Mouse (Mus musculus): ENCODE data around the gene Akap14. TPM values are rescaled to one million over a fixed set of nuclear protein-coding genes. Genes with fewer than 3 reads are reported as not detected.
"Not testable (repeated sequence)": the region's sequence is repeated elsewhere in the genome, so short reads cannot be mapped to it uniquely, and the experiment has no call there.

The Akap14 gene
- not detected in 2 replicates for polyA plus RNA-seq (2015; fragmentation: Nextera tagmentation; extraction: Ambion mirVana)

GRCm38 (mm10) chrX:37168742-37169141, at the start of gene Akap14:
Akap14 (minus strand) TSS chrX:37168842.
- Histone ChIP-seq H3K9me3 (replicated peaks; ENCODE audit: control insufficient read depth, low read length) (no peaks in the 10 kb centered on the region), H3K4me3 (replicated peaks; ENCODE audit: low read length) (no peak within 1 kb of the TSS), H3K4me2 (ENCODE audit: low read depth, low read length) (no peak within 1 kb of the TSS), H3K27me3 (ENCODE audit: control insufficient read depth, insufficient read depth, low read length) (no peaks in the 10 kb centered on the region), H3K36me3 (ENCODE audit: control insufficient read depth, insufficient read depth, low read length) (no peaks in the 10 kb centered on the region), H3K9ac (ENCODE audit: low read length) (no peak within 1 kb of the TSS), H3K27ac (ENCODE audit: low read length) (no peak within 1 kb of the TSS), H3K4me1 (ENCODE audit: control insufficient read depth, insufficient read depth, low read length) (no peaks in the 10 kb centered on the region)
- ATAC-seq (ENCODE audit: insufficient read depth, low FRiP score), result no peak
- 53% methylated on average over 5 of the region's 5 CpGs for WGBS

- Histone ChIP-seq H3K27ac (ENCODE audit: low read length) (no peak within 1 kb of the TSS), H3K9ac (ENCODE audit: low read length) (no peak within 1 kb of the TSS), H3K4me2 (ENCODE audit: low read depth, low read length) (no peak within 1 kb of the TSS), H3K9me3 (replicated peaks; ENCODE audit: control insufficient read depth, low read length) (no peaks in the 10 kb centered on the region), H3K27me3 (ENCODE audit: control insufficient read depth, insufficient read depth, low read length) (no peaks in the 10 kb centered on the region), H3K36me3 (ENCODE audit: control insufficient read depth, insufficient read depth, low read length) (no peaks in the 10 kb centered on the region), H3K4me1 (ENCODE audit: control insufficient read depth, insufficient read depth, low read length) (no peaks in the 10 kb centered on the region), H3K4me3 (replicated peaks; ENCODE audit: low read length) (no peak within 1 kb of the TSS)
- WGBS, result 81% methylated on average over 10 of the region's 10 CpGs
- ATAC-seq (ENCODE audit: insufficient read depth, low FRiP score), result no peak
Observed at GRCm38 (mm10) chrX:37210941-37211340, 42.3 kb upstream of the Akap14 start, which contains the start of gene Gm9. Gm9 (minus strand) TSS chrX:37211041.

- Histone ChIP-seq H3K36me3 (ENCODE audit: control insufficient read depth, insufficient read depth, low read length) (no peaks in the 10 kb centered on the region), H3K27me3 (ENCODE audit: control insufficient read depth, insufficient read depth, low read length) (no peaks in the 10 kb centered on the region), H3K9ac (ENCODE audit: low read length) (no peak overlapping the region), H3K4me3 (replicated peaks; ENCODE audit: low read length) (no peak overlapping the region), H3K27ac (ENCODE audit: low read length) (no peak overlapping the region), H3K4me1 (ENCODE audit: control insufficient read depth, insufficient read depth, low read length) (no peaks in the 10 kb centered on the region), H3K4me2 (ENCODE audit: low read depth, low read length) (no peak overlapping the region), H3K9me3 (replicated peaks; ENCODE audit: control insufficient read depth, low read length) (no peaks in the 10 kb centered on the region)
- 49% methylated on average over 8 of the region's 8 CpGs for WGBS
- no peak for ATAC-seq (ENCODE audit: insufficient read depth, low FRiP score)
Observed at GRCm38 (mm10) chrX:37198676-37199075, 30.0 kb upstream of the Akap14 start.

DNA sequence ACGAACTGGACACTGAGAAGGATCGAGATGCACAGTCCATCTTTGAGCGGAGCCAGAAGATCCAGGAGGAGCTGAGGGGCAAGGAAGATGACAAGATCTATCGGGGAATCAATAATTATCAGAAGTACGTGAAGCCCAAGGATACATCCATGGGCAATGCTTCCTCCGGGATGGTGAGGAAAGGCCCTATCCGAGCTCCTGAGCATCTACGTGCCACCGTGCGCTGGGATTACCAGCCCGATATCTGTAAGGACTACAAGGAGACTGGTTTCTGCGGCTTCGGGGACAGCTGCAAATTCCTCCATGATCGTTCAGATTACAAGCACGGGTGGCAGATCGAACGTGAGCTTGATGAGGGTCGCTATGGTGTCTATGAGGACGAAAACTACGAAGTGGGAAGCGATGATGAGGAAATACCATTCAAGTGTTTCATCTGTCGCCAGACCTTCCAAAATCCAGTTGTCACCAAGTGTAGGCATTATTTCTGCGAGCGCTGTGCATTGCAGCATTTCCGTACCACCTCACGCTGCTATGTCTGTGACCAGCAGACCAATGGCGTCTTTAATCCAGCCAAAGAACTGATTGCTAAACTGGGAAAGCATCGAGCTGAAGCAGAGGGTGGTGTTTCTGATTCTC, 23.2 kb upstream of the Akap14 start:
- Histone ChIP-seq H3K27ac (ENCODE audit: low read length) (no peak overlapping the region), H3K36me3 (ENCODE audit: control insufficient read depth, insufficient read depth, low read length) (no peaks in the 10 kb centered on the region), H3K27me3 (ENCODE audit: control insufficient read depth, insufficient read depth, low read length) (no peaks in the 10 kb centered on the region), H3K4me1 (ENCODE audit: control insufficient read depth, insufficient read depth, low read length) (no peaks in the 10 kb centered on the region), H3K9me3 (replicated peaks; ENCODE audit: control insufficient read depth, low read length) (no peaks in the 10 kb centered on the region), H3K4me2 (ENCODE audit: low read depth, low read length) (peak overlapping the region; percentile 61), H3K9ac (ENCODE audit: low read length) (peak overlapping the region; percentile 71), H3K4me3 (replicated peaks; ENCODE audit: low read length) (peak overlapping the region; percentile 62)
- 21% methylated on average over 28 of the region's 28 CpGs for WGBS
- no peak for ATAC-seq (ENCODE audit: insufficient read depth, low FRiP score)

DNA sequence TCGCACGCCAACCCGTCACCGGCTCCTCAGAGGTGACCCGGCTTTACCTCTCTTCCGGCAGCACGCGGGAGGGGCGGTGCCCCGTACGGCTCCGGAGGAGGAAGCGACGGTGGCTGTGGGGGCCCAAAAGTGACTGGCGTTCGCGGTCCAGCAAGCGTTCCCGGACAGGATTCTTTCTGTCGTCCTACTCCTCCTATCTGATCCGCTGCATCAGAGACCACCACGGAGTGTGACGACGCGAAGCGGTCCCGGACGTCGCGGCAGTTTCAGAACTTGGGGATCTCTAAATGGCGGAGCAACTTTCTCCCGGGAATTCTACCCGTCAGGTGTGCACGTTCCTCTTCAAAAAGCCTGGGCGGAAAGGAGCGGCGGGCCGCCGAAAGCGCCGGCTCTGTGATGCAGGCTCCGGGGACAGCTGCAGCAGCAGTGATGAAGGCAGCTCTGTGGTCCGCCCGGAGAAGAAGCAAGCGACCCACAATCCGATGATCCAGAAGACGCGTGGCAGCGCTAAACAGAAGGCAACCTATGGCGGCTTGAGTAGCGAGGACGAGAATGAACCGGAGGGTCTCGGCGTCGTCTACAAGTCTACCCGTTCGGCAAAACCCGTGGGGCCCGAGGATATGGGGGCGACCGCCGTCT, 22.6 kb upstream of the Akap14 start, which contains the start of the genes Ndufa1 and Rnf113a1:
Gene Ndufa1 (minus strand): TSS at position 59 of the 639 bp plus-strand sequence.
Gene Rnf113a1 (plus strand): TSS at position 141 of the 639 bp plus-strand sequence.
- Histone ChIP-seq H3K27ac (ENCODE audit: low read length) (peak within 1 kb of the TSS; percentile 13), H3K9me3 (replicated peaks; ENCODE audit: control insufficient read depth, low read length) (no peaks in the 10 kb centered on the region), H3K4me3 (replicated peaks; ENCODE audit: low read length) (peak within 1 kb of the TSS; percentile 62), H3K4me1 (ENCODE audit: control insufficient read depth, insufficient read depth, low read length) (no peaks in the 10 kb centered on the region), H3K36me3 (ENCODE audit: control insufficient read depth, insufficient read depth, low read length) (no peaks in the 10 kb centered on the region), H3K9ac (ENCODE audit: low read length) (peak within 1 kb of the TSS; percentile 71), H3K27me3 (ENCODE audit: control insufficient read depth, insufficient read depth, low read length) (no peaks in the 10 kb centered on the region), H3K4me2 (ENCODE audit: low read depth, low read length) (peak within 1 kb of the TSS; percentile 62)
- WGBS, result 16% methylated on average over 63 of the region's 63 CpGs
- ATAC-seq (ENCODE audit: insufficient read depth, low FRiP score), result peak; percentile 90

DNA sequence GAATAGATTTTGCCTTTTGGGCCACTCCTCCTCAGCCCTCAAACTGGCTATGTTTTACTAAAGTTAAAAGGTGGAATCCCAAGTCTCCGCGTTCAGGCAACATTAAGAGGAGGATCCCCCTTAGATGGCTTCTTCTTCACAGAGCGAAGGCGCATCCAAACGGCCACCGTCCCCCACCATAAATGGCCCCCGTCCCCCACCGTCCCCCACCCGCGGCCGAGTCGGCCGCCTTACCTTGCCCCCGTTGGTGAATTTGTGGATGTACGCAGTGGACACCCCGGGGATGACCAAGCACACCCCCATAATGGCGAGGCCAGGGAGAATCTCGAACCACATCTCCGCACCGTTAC, 22.1 kb upstream of the Akap14 start:
- H3K4me2 ChIP-seq (ENCODE audit: low read depth, low read length), result peak overlapping the region; percentile 62
- peak overlapping the region; percentile 71 for H3K9ac ChIP-seq (ENCODE audit: low read length)
- no peak overlapping the region for H3K27ac ChIP-seq (ENCODE audit: low read length)
- ATAC-seq (ENCODE audit: insufficient read depth, low FRiP score), result no peak
- peak overlapping the region; percentile 62 for H3K4me3 ChIP-seq (replicated peaks; ENCODE audit: low read length)
- H3K9me3 ChIP-seq (replicated peaks; ENCODE audit: control insufficient read depth, low read length), result no peaks in the 10 kb centered on the region
- H3K4me1 ChIP-seq (ENCODE audit: control insufficient read depth, insufficient read depth, low read length), result no peaks in the 10 kb centered on the region
- WGBS, result 19% methylated on average over 20 of the region's 20 CpGs
- H3K36me3 ChIP-seq (ENCODE audit: control insufficient read depth, insufficient read depth, low read length), result no peaks in the 10 kb centered on the region
- no peaks in the 10 kb centered on the region for H3K27me3 ChIP-seq (ENCODE audit: control insufficient read depth, insufficient read depth, low read length)

- H3K27me3 ChIP-seq (ENCODE audit: control insufficient read depth, insufficient read depth, low read length); ATAC-seq (ENCODE audit: insufficient read depth, low FRiP score); H3K4me3 ChIP-seq (replicated peaks; ENCODE audit: low read length); H3K9me3 ChIP-seq (replicated peaks; ENCODE audit: control insufficient read depth, low read length); H3K4me1 ChIP-seq (ENCODE audit: control insufficient read depth, insufficient read depth, low read length); H3K9ac ChIP-seq (ENCODE audit: low read length); H3K36me3 ChIP-seq (ENCODE audit: control insufficient read depth, insufficient read depth, low read length); H3K4me2 ChIP-seq (ENCODE audit: low read depth, low read length); H3K27ac ChIP-seq (ENCODE audit: low read length): not testable (repeated sequence)
- 55% methylated on average over 8 of the region's 8 CpGs for whole genome bisulfite sequencing
Observed at GRCm38 (mm10) chrX:37184401-37184800, 15.8 kb upstream of the Akap14 start.

DNA sequence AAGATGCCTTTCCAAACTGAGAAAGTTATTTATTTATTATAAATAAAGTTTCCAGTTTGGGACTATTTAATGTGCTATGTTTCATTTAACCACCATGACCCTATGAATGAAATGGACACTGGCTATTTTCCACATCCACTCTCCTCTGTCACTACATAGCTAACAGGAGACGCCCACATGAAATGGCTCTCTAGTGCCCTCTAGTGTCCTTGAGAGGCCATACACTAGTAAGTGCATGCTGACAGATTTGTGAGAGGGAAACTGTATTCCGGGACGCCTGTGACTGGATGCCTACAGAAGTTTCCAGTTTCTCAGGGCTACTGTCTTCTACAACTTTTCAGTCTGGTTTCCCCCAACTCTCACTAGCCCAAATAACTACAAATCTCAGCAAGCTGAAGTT, 1.6 kb downstream of the Akap14 start:
- no peak for ATAC-seq (ENCODE audit: insufficient read depth, low FRiP score)
- H3K4me3 ChIP-seq (replicated peaks; ENCODE audit: low read length), result no peak overlapping the region
- H3K27me3 ChIP-seq (ENCODE audit: control insufficient read depth, insufficient read depth, low read length), result no peaks in the 10 kb centered on the region
- no peak overlapping the region for H3K9ac ChIP-seq (ENCODE audit: low read length)
- no peak overlapping the region for H3K27ac ChIP-seq (ENCODE audit: low read length)
- H3K4me2 ChIP-seq (ENCODE audit: low read depth, low read length), result no peak overlapping the region
- 31% methylated on average over 3 of the region's 3 CpGs for WGBS
- H3K9me3 ChIP-seq (replicated peaks; ENCODE audit: control insufficient read depth, low read length), result no peaks in the 10 kb centered on the region
- H3K4me1 ChIP-seq (ENCODE audit: control insufficient read depth, insufficient read depth, low read length), result no peaks in the 10 kb centered on the region
- H3K36me3 ChIP-seq (ENCODE audit: control insufficient read depth, insufficient read depth, low read length), result no peaks in the 10 kb centered on the region

DNA sequence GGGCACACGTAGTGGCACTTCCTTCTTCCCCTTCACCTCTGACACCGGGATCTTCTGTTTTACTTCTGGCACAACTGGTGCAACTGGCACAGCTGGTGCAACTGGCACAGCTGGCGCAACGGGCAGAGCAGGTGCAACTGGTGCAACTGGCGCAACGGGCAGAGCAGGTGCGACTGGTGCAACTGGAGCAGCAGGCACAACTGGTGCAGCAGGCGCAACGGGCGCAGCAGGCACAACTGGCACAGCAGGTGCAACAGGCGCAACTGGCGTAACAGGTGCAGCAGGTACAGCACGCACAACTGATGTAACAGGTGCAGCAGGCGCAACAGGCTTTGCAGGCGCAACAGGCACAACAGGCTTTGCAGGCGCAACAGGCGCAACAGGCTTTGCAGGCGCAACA, 5.5 kb downstream of the Akap14 start:
- WGBS, result 75% methylated on average over 18 of the region's 18 CpGs
- Histone ChIP-seq H3K36me3 (ENCODE audit: control insufficient read depth, insufficient read depth, low read length) (no peaks in the 10 kb centered on the region), H3K4me3 (replicated peaks; ENCODE audit: low read length) (no peak overlapping the region), H3K4me2 (ENCODE audit: low read depth, low read length) (no peak overlapping the region), H3K4me1 (ENCODE audit: control insufficient read depth, insufficient read depth, low read length) (no peaks in the 10 kb centered on the region), H3K27me3 (ENCODE audit: control insufficient read depth, insufficient read depth, low read length) (no peaks in the 10 kb centered on the region), H3K9me3 (replicated peaks; ENCODE audit: control insufficient read depth, low read length) (no peaks in the 10 kb centered on the region), H3K9ac (ENCODE audit: low read length) (no peak overlapping the region), H3K27ac (ENCODE audit: low read length) (no peak overlapping the region)
- ATAC-seq (ENCODE audit: insufficient read depth, low FRiP score), result no peak

All from stomach, embryonic 16.5 days (tissue).